Mouse (Mus musculus) brain, adult 2 months (tissue): ENCODE measurements around the gene Tle2.

ENCODE experiments used
- DNase-seq: peaks from one replicate; pipeline ENCODE4 v3.0.0; 2011; ENCODE audit warnings: low read depth, low spot score

The Tle2 gene

GRCm38 (mm10) chr10:81574081-81575056 is at the start of gene Tle2:
TSS of gene Tle2 (plus strand) at chr10:81574561.
- peak; percentile 67 for DNase-seq

GRCm38 (mm10) chr10:81525017-81525694 is 49.2 kb upstream of the Tle2 start:
- DNase-seq: no peak

DNA sequence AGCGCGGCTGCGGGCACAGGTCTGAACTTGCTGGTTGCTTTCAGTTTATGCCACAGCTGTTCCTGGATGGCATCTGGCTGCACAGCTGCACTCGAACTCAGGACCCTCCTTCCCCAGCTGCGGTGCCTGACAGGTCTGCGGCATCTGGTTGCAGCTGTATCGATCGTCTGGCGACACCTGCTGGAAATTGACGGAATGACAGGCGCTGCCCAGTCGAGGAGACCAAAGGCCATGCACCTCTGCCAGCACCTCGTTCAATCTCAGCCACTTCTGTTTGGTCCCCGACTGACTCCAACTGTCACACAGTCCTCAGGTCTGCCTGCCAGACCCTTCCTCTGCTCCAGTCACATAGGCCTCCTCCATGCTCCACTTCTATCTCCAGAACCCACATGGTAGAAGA is 47.6 kb upstream of the Tle2 start:
- peak; percentile 61 for DNase-seq

- DNase-seq: no peak
Measured at GRCm38 (mm10) chr10:81534826-81535225, 39.5 kb upstream of the Tle2 start.

GRCm38 (mm10) chr10:81536734-81537133 is 37.6 kb upstream of the Tle2 start:
- DNase-seq: peak; percentile 48

DNA sequence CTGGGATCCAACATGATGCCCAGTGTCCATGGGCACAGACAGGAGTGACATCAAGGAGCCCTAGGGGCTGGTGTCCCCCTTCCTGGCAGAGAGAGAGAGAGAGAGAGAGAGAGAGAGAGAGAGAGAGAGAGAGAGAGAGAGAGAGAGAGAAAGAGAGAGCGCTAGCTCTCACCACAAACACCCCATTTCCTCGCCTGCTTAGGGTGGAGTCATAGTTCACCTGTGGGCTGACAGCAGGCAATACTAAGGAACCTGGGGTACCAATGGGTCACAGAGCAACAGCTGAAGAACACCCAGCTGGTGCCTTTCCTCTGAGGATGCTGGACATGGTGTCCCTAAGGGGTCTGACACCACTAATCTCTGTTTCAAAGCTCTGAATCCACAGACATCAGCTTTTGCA is 36.9 kb upstream of the Tle2 start:
- no peak for DNase-seq

DNA sequence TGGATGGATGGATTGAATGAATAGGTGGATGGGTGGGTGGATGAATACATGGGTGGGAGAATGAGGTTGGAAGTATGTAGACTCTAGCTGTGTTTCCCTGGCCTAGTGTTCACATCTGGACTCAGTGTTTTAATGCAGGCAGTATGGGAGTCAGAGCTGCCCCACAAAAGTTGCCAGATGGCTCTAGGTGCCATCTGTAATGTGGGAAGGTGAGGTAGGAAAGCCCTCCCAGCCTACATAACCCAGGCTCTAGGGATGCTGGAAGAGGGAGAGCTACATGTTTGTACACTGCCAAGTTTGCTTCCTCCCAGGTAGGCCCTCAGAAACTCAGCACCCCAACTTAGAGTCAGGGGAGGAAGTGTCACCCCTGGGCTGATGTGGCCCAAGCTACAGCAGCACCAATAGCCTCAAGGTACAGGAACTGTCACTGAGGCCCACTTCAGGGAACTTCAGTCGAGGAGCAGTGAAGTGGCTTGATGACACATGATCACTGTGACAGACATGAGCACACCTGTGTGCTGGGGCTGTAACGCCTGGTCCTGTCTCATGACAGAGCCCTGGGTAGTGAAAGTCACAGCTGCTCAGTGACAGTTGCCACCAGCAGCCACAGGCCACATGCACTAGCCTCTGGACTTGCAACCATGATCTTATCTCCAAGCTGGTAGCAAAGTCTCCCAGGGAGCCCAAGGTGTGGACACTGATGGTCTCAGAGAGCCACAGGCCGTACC is 35.9 kb upstream of the Tle2 start:
- DNase-seq: peak; percentile 72

- no peak for DNase-seq
Measured at GRCm38 (mm10) chr10:81541363-81541762, 33.0 kb upstream of the Tle2 start.

DNA sequence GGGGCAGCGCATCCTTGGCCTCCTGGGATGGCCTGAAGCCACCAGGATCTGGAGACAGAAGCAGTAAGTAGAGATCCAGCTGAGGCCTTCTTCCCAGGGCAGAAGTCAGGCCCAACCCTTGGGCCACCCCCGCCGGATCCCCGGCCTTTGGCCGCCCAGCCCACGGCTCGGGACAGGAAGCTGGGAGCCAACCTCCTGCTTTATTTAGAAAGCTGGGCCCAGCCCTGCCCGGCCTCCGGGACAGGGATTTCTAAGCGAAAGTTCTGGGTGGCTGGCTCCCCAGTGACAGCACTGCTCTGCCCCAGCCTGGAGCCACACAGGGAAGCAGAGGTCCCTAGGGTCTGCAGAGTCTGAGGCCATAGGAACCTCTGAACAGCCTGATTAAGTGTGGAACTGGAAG is 32.6 kb upstream of the Tle2 start:
- no peak for DNase-seq

GRCm38 (mm10) chr10:81542727-81543460 is 31.5 kb upstream of the Tle2 start:
- DNase-seq: no peak

DNA sequence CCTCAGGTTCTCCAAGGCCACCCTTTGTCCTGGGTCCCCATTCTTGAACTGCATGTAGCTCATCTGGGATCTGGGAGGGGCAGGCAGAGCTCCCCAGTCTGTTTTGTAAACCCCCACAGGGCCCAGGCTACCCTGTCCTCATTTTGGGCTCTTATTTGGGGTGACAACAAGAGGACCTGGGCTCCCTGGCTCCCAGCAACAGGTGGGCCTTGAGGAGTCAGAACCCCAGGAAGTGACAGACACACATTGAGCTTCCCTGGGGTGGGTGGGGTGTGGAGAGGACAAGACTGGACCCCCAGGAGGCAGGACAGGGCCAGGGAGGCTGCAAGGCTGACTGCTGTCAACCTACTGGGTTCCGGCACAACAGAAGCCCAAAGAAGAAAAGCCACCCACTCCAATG is 30.7 kb upstream of the Tle2 start:
- no peak for DNase-seq

GRCm38 (mm10) chr10:81544296-81545160 is 29.8 kb upstream of the Tle2 start:
- DNase-seq: no peak

DNA sequence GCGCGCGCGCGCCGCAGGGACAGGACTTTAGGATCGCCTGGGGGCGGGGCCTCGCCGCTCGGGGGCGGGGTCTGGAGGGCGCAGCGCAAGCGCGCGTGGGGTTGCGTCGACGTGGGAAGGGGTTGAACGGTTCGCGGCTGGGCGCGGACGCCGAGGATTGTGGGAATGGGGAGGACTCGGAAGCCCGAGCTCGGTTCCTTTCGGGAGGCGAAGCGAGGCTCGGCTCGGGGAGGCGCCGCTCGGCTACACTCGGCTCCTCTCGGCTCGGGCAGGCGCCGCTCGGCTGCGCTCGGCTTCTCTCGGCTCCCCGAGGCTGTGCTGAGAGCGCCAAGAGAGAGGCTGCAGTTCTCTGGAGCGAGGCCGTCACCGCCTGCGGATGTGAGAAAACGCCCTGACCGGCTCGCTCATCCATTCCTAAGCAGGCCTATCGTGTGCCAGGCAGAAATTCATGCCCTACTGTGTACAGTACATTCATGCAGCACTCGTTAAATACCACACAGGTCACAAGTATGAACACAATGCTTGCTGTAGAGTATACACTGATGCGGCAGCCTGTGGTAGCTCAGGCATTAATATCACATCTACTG is 29.1 kb upstream of the Tle2 start, which contains the start of gene Gna11:
Gna11 (minus strand) TSS at position 30 of the 587 bp plus-strand sequence.
- peak; percentile 99 for DNase-seq

- no peak for DNase-seq
Measured at GRCm38 (mm10) chr10:81546332-81546731, 28.0 kb upstream of the Tle2 start.

DNA sequence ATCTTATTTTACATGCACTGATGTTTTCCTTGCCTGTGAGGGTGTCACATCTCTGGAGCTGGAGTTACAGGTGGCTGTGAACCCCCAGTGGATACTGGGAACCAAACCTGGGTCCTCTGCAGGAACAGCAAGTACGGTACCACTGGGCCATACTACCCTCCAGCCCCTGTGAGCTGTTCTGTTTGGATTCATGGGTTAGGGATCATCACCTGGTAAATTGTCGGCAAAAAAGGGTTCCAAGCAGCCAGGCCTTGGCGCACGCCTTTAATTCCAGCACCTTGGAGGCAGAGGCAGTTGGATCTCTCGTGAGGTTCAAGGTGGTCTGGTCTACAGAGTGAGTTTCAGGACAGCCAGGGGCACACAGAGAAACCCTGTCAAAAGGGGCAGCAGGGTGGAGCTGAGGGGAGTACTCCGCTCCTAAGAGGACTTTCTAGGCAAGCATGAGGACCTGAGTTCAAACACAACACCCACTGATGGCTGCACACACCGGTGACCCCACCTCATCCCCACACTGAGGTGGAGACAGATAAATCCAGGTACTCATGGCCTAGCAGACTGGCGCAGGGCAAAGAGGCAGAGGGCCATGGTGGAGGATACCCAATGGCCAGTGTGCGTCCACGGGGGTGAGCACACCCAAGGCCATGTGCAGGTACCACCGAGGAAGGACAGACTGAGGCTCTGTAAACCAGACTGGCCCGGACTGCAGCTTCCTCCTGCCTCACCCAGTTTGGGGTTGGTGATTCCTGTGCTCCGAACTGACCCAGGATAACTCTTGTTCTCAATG is 27.4 kb upstream of the Tle2 start:
- no peak for DNase-seq

GRCm38 (mm10) chr10:81548944-81549343 is 25.4 kb upstream of the Tle2 start:
- no peak for DNase-seq

DNA sequence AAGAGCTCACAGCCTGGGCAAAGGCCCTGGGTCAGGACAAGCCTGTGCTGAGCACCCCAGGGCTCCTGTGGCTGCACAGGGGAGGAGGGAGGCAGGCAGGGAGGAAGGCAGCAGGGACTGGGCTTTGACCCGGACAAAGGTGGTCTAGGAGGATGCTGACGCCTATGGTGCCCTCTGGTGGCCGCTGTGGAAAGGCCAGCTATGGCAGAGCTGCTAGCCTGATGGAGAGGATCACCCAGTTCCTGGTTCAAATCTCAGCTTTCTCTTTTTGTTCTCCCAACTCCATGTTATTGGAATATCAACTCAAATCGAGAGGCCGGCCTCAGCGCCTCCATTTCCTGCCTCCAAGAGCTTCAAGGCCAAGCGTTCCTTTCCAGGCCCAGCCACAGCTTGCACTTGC is 24.1 kb upstream of the Tle2 start:
- DNase-seq: peak; percentile 57

GRCm38 (mm10) chr10:81551597-81552102 is 22.7 kb upstream of the Tle2 start:
- DNase-seq: peak; percentile 95

DNA sequence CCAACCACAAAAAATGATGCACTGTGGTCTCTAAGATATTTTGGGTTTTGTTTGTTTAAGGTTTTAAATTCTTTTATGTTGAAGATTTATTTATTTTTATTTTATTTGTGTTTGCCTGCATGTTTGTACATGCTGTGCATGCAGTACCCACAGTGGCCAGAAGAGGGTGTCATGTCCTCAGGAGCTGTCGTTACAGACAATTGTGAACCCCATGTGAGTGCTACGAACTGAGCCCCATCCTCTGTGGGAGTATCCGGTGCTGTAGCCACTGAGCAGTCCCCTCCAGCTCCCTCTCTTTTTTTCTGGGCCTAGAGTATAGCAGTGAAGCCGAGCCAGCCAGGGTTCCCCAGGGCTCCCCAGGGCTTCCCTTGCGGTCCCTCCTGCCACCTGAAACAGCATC is 21.1 kb upstream of the Tle2 start:
- no peak for DNase-seq
